Mouse (Mus musculus): ENCODE results near the gene BC080695. TPM values are rescaled to one million over a fixed set of nuclear protein-coding genes. Genes with fewer than 3 reads are reported as not detected.

Gene BC080695
- polyA plus RNA-seq (2017; shearing (Covaris generic)), result not detected

GRCm38 (mm10) chr4:143551400-143551799 is at the start of gene BC080695, which contains the start of gene Gm13057:
Gene BC080695, plus strand, starts transcription at chr4:143551700.
Gene Gm13057, plus strand, starts transcription at chr4:143551709.

GRCm38 (mm10) chr4:143511043-143511442 is 40.5 kb upstream of the BC080695 start, which contains the start of gene Gm13043:
Gene Gm13043, plus strand, starts transcription at chr4:143511343.

DNA sequence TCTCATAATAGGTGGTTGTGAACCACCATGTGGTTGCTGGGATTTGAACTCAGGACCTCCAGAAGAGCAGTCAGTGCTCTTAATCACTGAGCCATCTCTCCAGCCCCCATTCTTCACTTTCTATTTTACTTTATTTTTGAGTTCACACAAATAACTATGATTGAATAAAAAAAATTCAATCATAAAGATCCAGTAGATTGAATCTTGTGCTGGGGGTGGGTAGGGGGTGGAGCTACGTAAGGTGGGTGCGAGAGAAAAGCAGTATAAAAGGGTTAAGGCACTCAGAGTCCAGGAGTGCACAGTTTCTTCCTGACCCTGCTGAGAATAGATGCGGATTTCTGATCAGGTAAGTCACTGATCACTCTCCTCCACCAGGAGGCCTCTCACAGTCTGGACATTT is 15.8 kb upstream of the BC080695 start, which contains the start of gene Gm13040:
TSS of gene Gm13040 (plus strand) at position 301 of the 400 bp plus-strand sequence.

DNA sequence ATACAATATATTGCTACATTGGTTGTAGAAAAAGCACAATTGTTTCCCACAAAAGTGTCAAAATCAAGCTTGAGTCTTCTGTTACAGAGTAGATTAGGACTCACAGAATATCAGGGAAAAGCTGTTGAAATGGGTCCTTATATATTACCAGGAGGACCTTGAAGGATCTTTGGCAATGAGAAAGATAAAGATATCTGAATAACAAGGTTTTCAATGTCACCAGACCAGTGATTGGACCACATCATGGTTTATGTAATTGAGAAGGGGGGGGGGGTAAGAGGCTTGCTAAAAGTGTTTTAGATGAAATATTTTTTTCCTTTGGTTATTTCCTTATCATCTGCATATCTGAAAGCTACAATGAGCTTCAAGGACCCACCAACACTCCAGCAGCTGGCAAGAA is 63.2 kb downstream of the BC080695 start, which contains the start of gene Gm13083:
TSS of gene Gm13083 (plus strand) at position 301 of the 400 bp plus-strand sequence.

Other genes with a start within 250 kb of the BC080695 start
- gene Lrrc38, start 201.9 kb upstream of the BC080695 start, polyA plus RNA-seq (2017; shearing (Covaris generic)), result not detected
- not detected for gene Pramel1, start 157.3 kb upstream of the BC080695 start, polyA plus RNA-seq (2017; shearing (Covaris generic))
- 38.9 TPM for gene Pramef8, start 139.3 kb upstream of the BC080695 start, polyA plus RNA-seq (2017; shearing (Covaris generic))
- gene Oog4, start 101.4 kb upstream of the BC080695 start, polyA plus RNA-seq (2017; shearing (Covaris generic)), result not detected
- not detected for gene Gm13043, start 40.4 kb upstream of the BC080695 start, polyA plus RNA-seq (2017; shearing (Covaris generic))
- gene Gm13040, start 15.7 kb upstream of the BC080695 start, polyA plus RNA-seq (2017; shearing (Covaris generic)), result not detected
- not detected for gene Gm13057, start within 50 bp of the BC080695 start, polyA plus RNA-seq (2017; shearing (Covaris generic))
- not detected for gene Gm13083, start 63.3 kb downstream of the BC080695 start, polyA plus RNA-seq (2017; shearing (Covaris generic))
- not detected for gene Gm13088, start 105.5 kb downstream of the BC080695 start, polyA plus RNA-seq (2017; shearing (Covaris generic))
- gene Gm13089, start 151.0 kb downstream of the BC080695 start, polyA plus RNA-seq (2017; shearing (Covaris generic)), result not detected
- not detected for gene Gm13078, start 167.8 kb downstream of the BC080695 start, polyA plus RNA-seq (2017; shearing (Covaris generic))
- gene Gm13023, start 237.7 kb downstream of the BC080695 start, polyA plus RNA-seq (2017; shearing (Covaris generic)), result not detected

Measured in CD4-positive, CD25-positive, alpha-beta regulatory T cell (primary cell).